Mouse (Mus musculus): ENCODE results near the gene Garnl3.
"Not testable (repeated sequence)": the region's sequence is repeated elsewhere in the genome, so short reads cannot be mapped to it uniquely, and the experiment has no call there.

DNA sequence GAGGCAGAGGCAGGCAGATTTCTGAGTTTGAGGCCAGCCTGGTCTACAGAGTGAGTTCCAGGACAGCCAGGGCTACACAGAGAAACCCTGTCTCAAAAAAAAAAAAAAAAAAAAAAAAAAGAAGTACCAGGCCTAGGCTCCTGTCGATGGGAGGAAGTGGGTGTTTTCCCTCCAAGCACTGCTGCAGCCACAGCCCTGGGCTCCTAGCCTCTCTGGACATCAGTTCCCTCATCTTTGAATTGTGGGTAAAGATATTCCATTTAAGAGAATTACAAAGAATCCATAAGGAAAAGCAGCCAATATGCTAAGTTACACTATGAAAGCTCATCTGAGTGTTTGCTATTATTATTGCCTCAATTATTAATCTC, 41.4 kb downstream of the Garnl3 start:
- TF ChIP-seq CTCF, POLR2A (IDR thresholded peaks at IDR 0.05; ENCODE audit: extremely low read depth, insufficient read depth, low read length): not testable (repeated sequence)
